Mouse (Mus musculus): Measurements from ENCODE around the gene Dynlt1b.
"Not testable (repeated sequence)": the region's sequence is repeated elsewhere in the genome, so short reads cannot be mapped to it uniquely, and the experiment has no call there.

Gene Dynlt1b

DNA sequence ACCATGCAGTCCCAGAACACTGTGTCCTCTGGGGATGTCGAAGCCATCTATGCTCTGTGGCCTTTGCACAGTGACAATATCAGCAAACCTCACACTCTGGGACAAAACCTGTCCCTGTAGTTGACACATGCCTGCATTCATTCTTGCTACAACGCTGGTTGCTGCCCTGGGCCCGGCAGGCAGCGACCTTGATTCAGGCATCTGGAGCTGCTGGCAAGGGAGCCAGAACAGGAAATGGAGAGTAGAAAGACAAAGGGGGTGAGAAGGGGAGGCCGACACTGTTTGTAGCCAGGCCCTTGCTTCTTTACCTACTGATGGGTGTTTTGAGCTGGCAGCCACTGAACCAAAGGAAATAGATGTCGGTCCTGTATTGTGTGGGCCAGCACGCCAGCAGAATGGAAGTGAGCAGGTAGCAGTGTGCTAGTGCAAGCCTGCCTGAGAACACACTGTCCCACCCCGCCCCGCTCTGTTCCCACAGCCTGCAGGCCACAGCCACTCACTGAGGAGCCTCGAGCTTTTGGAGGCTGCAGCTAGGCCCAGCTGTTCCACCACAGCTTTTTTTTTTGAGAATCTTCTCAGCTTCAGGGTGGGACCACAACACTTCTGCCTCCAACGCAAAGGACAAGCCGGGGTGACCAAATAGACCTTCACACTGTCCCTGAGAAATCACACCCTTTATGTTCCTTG, 5.5 kb upstream of the Dynlt1b start:
- DNase-seq: peak; percentile 46 to 61

DNA sequence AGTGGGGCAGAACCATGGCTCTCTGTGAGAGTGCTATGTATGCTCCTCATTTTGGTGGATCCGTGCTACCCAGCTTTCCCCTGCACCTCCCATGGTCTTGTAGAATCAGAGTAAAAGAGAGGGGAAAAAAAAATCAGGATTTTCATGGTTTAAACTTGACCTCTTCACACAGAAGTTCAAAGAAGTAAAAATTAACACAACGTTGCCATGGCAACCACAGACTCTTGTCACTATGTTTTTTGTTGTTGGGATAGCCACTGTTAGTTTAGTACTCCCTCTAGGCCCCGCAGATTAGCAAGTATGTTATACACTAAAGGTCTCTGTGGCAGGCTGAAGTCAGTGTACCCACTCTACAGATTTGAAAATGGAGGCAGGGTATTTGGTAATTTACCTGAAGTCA, 4.6 kb upstream of the Dynlt1b start:
- DNase-seq: not testable (repeated sequence)

DNA sequence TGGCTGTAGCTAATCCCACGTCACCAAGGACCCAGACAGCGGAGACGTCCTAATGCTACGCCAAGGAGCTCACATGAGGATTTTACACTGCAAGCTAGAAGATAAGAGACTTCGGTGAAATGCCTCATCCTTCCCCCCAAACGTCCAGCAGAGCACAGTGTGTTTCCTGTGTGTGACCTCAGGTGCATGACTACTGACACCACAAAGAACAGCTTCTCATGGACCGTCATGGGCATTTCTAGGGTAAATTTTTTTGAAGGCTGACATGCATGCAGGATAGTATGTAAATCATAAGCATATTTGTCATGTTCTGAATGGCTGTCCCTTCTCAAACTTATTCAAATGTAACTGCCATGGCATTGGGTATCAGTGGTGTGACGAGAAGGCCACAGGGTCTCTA, 3.0 kb upstream of the Dynlt1b start:
- not testable (repeated sequence) for DNase-seq

DNA sequence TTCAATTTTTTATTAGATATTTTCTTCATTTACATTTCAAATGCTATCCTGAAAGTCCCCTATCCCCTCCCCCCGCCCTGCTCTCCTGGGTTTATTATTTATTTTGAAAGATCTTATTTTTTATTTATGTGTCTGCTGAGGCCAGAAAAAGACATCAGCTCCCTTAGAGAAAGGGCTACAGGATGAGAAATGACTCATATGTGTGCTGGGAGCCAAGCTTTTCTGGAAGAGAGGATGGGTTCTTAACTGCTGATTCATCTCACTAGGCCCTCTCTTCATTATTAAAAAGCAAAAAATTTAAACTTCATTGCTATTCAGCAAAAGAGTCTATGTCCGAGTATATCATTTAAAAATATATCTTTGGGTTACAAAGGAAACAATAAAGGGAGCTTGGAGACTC, 986 bp upstream of the Dynlt1b start:
- not testable (repeated sequence) for DNase-seq

DNA sequence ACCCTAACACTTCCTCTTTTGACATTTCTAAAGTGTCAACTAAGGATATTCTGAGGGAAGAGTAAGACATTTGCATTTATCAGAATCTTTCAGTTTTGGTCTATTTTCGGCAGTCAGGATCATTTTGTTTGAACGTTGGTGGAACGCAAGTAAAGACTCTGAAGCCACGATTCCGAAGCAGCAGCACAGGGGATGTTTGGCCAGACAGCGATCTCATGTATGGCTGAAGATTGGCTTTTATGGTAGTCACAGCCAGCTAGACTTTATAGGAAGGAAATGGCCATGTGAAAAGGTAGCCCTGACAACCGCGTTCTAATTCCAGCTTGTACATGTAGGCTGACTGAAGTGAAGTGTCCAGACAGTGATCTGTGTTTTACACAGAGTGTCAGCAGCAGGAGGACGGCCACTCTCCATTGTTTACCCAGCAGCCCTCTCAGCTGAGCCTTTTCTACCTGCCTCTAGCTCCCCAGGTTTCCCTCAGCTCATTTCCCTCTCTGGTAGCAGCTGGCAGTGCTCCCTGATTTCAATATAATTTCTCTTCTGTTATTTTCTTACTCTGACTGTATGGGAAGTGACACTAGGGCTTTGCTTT, 594 bp downstream of the Dynlt1b start:
- not testable (repeated sequence) for DNase-seq

DNA sequence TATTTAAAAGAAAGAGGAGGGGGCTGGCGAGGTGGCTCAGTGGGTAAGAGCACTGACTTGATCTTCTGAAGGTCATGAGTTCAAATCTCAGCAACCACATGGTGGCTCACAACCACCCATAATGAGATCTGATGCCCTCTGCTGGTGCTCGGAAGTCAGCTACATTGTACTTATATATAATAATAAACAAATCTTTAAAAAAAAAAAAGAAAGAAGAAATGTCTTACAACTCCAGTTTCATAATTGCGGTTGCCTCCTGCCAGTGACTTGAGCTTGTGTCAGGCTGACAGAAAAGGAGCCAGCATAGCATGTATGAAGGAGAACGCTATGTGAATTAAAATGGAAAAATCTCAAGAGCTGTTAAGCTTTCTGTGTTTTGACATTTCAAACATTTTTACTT, 2.5 kb downstream of the Dynlt1b start:
- not testable (repeated sequence) for DNase-seq

DNA sequence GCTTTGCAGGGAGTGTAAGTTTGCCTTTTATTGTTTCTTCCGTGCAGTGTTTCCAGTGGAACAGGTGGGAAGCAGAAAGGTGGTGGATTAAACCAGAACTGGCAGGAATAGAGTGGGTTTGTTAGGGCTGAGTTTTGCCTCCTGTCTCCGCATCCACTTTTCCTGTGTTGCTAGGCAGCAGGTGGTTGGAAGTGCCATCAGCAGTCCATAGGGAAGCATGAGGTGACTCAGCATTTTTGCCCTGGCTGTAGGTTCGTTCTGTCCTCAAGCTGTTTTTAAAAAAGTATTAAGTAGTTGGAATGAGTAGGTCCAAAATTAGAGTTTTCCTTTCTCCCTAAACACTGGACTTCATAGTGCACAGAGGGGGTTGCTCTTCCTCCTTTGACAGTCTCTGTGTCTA, 3.8 kb downstream of the Dynlt1b start:
- not testable (repeated sequence) for DNase-seq

DNA sequence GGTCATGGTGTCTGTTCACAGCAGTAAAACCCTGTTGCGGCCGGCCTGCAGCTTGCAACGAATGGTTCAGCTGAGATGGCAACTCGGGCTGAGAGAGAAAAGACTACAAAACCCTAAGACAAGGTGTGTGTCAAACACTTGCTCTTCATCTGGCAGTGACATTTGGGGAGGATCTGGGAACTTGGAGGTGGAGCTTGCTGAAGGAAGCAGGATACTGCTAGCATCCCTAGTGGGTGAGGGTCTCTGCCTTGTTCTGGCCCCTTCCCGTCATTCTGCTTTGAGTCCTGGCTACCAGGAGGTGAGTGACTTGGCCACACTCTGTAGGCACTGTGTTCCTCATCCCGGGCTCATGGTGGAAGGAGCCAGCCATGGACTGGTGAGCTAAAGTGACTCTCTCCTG, 8.2 kb downstream of the Dynlt1b start:
- not testable (repeated sequence) for DNase-seq

DNA sequence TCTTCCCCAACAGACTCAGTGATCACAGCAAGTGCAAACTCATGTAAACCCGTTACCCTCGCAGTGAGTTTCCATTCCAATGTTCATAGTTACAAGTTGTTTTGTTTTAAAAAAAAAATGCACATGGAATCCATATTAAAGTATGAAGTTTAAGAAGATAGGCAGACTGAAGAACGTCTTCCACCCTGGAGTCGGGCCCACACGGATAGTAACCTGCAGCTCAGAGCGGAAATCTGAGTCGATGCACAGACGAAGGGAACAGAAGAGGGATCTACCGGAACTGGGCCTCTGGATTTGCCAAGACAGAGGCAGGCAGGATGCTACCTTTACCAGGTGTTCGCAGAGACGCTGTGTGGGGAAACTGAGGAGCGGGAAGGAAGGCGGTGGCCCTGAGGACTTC, 10.0 kb downstream of the Dynlt1b start:
- DNase-seq: not testable (repeated sequence)

DNA sequence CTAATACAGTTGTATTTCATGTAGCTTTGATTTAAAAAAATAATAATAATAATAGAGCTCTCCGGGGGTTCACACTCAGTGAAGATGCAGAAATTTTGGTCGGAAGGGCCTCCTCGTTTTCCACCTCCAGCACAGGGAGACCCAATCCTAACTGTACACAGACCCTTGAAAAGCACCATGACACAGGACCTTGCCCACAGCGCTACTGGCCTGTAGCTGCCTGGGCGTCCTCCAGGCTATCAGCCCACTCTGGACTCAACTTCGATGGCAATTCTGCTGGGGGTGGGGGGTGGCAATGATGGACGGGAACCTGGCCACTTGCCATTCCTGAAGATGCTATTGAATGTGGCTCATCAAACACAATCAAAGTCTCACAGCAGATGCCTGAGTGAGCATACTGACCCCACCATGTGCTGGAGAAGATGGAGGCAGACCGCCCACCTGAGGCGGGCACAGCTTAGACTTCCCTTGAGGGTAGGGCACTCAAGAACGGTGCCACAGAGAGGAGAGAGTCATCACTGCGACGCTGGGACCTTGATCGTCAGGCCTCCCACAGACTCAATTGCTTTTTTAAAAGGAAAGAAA, 10.7 kb downstream of the Dynlt1b start:
- DNase-seq: not testable (repeated sequence)

DNA sequence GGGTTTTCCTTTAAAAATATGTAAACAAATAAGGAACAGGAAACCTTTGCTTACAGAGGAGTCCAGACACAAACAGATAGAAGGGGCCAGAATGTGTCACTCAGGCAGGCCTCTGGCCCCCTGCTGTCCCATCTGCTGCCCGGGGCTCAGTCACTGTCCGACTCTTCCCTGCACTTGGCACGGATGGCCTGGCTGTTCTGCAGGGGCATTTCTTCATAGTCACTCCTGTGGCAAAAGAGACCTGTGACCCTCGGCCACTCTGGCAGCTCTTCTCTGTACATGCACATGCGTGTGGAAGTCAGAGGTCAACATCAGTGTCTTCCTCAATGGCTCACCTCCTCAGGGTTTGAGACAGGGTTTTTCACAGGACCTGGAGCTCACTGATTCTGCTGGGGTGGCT, 11.3 kb downstream of the Dynlt1b start:
- not testable (repeated sequence) for DNase-seq

DNA sequence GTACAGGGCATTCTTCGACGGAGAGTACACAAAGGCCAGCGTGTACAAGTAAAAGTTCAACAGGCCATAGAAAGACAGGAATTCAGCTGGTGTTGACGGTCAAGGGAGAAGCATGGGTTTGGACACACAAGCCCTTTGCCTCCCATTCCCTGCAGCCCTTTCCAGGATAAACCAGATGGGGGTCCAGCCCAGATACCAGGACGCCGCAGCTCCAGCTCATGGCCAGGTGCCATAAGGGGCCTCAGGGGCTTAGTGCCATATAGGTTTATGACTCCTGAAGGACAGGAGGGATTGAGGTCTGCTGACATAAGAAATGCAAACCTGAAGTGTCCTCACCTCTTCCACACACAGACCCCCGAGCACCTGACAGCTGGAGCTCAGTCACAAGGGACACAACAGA, 12.6 kb downstream of the Dynlt1b start:
- DNase-seq: not testable (repeated sequence)

DNA sequence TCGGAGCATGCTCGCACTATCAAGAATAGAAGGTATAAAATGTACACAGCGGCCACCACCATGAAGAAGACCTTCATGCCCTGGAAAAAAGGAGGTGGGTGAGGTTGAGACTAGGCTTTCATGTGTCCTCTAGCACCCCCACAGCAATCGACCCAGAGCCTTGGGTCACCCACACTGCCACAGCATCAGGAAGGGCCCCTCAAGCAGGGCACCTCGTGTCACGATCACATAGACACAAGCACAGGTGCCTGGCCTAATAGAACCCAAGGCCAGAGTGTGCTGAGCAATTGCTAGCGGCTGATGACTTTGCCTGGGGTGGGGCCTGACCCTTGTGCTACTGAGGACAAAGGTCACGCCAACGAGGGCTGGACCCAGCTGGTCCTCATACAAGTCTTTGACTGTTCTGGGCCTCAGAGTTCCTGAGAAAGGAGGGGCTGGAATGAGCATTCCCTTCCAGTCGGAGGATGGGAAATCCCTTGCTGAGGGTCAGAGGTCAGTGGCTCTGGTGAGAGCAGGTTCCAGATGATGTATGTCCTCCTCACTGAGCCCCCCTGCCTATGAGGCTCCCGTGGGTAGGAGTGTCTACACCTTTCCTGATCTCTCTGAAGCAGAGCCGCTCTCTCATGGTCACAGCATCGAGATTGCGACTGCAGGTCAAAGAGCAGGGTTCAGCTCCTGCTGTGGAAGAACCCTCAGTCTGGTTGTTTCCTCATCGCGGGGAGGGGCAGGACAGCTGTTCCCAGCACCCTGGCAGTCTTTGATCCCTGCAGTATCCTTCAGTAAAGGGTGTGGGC, 16.1 kb downstream of the Dynlt1b start:
- DNase-seq: not testable (repeated sequence)

DNA sequence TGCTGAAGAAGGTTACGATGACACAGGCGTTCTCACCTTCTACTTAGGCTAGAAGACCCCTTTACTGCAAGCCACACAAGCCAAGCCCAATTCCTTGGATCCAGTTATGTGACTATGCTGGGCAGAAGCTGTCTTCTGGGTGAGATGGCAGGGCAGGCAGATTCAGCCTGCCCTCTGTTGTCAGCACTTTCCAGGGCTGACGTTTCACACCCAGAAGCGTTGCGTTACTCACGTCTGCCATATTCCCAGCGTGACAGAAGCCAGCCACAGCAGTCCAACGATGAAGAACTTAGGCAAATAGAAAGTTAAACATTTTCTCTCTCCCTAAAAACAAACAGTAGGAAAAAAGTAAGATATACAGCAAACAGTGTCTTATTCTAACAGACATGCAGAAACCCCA, 18.4 kb downstream of the Dynlt1b start:
- not testable (repeated sequence) for DNase-seq

DNA sequence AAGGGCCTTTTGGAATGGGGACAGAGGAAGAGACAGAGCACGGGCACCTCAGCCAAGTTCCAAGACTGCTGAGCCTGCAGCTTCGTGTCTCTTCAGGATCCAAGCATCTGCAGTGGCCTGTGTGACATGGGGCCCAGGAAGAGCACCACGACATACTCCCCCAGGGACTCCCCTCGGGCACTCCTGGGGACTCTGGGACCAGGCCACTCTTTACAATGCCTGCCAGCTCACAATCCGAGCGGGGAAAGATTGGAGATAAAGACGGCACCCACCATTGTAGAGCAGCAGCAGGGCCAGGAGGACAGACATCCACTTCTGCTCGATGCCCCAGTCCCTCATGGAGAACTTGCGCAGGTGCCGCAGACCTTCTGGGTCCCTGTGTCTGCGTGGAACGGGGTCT, 19.3 kb downstream of the Dynlt1b start:
- not testable (repeated sequence) for DNase-seq

DNA sequence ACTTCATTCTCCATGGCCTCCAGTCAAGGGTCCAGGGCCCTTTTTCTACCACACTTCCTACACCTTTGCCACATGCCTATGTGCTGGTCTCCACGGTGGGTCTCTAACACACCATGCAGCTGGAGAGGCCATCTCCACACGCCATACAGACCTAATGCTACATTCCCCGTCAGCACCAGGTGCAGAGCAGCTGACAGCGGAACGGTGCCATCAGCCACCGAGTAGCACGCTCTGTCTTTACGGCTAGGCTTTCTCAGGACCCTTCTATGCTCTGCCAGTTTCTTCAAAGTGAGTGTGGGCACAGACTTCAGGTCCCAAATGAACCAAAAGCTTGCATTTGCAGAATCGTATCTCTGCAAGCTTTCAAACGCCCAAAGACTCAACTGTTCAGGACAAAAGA, 21.3 kb downstream of the Dynlt1b start:
- DNase-seq: not testable (repeated sequence)

DNA sequence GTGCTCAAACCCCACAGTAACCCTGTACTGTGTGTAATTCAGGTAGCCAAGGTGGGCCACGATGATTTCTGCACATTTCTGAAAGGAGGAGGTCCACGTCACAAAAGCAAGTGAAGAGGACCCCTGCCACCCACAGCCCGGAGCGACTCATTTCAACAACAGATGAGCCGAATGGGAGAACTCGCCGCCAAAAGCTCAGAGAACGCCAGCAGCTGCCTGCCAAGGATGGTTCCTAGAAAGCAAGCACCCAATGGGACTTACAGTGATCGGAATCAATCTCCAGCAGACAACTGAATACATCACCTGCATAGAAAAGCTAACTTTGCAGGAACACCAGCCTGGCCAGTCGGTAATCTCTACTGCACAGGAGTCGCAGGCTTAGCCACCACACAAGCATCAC, 22.8 kb downstream of the Dynlt1b start:
- DNase-seq: not testable (repeated sequence)

DNA sequence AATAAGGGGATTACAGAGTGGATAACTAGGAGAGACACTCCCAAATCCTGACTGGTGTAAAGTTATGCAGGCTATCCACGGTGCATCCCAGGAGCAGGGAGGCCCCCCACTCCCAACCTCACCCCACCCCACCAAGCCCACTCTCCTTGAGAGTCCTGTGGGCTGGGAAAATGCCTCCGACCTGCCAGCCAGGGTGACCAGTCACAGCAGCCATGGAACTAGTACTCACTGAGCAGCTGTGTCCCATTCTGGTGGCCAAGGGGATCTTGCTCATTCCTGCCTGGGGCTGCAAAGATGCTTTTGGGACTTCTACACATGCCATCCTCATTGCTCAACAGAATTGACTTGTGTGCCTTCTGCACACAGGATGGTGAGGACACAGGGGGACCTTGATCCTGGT, 24.8 kb downstream of the Dynlt1b start:
- DNase-seq: not testable (repeated sequence)

DNA sequence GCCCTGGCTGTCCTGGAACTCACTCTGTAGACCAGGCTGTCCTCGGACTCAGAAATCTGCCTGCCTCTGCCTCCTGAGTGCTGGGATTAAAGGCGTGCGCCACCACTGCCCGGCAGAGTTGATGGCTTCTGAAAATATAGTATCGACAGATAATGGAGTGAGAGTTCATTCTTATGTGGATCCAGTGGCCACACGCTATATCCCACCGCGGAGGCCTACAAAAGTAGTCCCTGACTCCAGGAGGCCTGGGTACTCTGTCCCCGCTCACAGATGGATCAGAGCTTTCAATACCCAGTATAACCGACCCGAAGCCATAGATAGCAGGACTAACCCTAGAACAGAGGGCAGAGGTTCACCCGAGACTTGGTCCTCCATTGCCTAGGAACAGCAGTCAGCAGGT, 26.0 kb downstream of the Dynlt1b start:
- DNase-seq: not testable (repeated sequence)

DNA sequence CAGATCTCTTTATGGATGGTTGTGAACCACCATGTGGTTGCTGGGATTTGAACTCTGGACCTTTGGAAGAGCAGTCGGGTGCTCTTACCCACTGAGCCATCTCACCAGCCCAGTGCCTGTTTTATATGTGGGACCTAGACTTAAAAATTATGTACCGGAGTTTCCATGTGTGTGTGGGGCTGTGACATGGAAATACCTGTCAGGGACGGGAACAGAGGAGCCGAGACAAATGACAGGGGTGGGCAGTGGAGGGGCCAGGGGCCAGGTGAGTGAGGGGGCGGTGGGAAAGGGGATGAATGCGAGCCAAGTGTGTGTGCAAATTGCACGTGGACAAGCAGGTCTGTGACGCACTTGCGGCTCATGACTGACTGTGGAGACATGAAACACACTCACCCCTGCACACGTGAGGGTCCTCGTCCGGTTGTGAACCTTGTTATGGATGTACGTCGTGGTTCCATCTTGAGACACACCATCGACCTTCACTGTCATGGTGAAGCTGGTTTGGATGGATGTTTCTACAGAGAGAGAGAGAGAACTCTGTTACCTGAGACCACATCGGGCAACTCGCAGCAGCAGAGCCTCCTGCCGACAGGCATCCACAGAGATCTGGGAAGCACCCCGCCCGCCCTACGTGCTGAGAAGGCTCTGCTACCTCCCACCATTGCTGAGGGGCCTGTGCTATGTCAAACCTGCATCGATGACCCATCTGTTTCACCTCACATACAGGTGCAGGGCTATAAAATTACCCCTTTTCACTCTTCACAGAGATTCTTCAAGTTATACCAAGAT, 26.9 kb downstream of the Dynlt1b start:
- not testable (repeated sequence) for DNase-seq

DNA sequence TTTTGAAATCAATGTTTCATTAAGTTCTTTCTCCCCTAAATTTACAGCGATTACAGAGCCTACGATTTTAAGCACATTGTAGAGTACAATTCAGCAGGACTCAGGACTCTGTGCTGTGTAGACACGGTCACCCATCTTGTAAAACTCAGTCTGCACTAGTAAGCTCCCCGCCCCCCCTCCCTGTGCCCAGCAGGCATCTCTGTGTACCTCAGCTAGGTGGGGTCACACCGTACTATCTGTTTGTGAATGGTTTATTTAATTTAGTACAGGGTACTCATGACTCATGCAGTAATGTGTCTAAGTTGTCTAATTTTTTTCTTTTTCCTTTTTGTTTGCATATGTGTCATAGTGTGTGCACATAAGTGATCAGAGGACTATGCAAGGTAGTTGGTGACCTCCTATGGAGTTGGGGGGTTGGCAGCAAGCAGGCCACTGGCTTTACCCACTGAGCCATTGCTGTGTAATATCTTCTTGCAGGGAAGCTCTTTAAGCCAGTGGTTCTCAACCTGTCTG, 31.2 kb downstream of the Dynlt1b start:
- DNase-seq: not testable (repeated sequence)

DNA sequence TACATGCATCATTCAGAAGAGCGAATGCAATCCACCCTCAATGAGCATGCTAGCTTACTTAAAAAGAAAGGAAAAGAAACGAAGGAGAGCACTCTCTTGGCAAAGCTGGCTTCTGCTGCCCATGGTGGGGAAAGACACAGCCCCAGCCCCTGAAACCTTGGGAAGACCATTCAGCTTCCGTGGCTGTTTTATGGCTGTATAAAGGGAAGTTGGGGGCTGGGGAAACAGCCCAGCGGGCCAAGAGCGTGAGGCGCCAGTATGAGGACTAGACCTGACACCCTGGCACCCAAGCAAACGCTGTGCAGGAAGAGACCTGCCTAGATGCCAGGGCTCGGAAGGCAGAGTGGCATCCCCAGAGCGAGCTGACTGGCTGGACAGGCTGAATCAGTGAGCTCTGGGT, 35.8 kb downstream of the Dynlt1b start:
- DNase-seq: not testable (repeated sequence)

All from thymus, adult 18-20 months (tissue).